Mouse (Mus musculus) frontal cortex, adult (tissue): ENCODE data around the gene Tubd1.

Source experiments
- ATAC-seq: cut with Nextera tagmentation; 2 replicates; pipeline ENCODE4 v1.9.2; 2017; ENCODE audit warnings: mild to moderate bottlenecking, moderate library complexity, mixed read lengths; ENCODE audit not compliant: low TSS enrichment

Tubd1 gene

DNA sequence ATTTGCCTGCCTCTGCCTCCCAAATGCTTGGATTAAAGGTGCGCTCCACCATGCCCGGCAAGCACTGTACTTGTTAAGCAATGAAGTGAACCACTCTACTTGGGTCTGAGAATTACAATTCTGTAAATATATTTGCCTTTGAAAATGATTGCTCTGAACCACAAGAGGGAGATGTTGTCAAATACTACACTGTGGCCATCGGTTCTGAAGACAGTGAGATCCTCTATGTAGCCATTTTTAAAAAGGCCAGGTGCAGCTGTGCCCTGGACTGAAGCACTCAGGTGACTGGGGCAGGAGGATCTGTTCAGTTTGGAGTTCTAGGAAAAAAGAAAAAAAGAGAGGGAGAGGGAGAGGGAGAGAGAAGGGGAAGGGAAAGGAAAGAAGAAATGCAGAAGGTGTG, 23.6 kb downstream of the Tubd1 start:
- ATAC-seq = peak; percentile 83

DNA sequence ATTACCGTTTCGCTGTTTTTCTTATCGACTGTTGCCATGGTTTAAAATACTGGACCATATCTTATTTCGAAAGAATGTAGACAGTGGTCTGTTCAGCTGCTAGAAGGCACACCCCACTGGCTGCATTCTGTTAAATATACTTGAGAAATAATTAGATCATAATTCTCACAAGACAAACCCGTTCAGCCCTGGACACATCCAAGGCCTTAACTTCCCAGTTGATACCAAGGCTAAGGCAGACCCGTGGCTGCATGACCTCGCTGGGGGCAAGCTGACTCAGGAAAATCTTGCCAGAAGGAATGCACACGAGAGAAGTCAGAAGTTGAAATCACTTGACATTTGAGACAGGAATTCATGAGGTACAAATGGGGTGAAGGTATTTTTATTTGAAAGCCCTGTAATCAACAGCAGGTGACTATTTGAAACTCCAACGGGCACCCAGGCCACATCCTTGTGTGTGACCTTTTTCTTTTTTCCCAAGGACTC, 25.5 kb downstream of the Tubd1 start:
- ATAC-seq = no peak

DNA sequence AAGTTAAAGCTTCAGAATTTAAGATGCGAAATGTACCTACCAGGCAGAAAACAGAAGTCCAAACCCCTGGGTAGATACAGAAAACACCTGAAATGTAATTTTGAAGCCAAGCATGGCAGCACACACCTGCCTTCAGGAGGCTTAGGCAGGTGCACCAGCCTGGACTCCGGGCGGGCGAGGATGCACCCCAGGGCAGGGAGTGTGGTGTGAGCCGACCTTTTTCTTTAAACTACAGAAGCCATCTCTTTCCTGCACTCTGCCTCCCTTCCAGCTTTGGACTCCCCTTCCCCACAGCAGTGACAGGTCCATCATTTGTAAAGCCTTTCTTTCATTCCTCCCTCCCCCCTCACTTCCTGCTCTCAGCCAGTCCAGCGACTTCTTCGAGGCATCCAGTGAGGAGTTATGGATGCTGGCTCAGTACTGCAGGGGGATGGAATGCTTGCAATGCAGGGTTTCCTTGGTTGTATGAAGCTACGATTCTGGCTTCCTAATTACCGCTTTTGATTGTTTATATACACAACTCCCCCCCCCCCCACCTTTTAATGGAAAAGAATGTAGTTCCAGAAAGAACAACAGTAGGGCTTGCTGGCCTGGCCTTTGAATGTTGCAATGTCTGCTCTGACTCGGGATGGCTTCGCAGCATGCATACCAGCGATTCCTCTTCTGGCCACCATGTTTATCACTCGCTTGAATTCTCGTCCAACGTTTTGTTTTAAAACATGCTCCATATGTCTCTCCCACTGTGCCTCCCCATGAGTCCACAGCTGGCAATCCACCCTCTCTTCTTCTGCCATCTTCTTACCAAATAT, 26.5 kb downstream of the Tubd1 start:
- ATAC-seq = no peak

DNA sequence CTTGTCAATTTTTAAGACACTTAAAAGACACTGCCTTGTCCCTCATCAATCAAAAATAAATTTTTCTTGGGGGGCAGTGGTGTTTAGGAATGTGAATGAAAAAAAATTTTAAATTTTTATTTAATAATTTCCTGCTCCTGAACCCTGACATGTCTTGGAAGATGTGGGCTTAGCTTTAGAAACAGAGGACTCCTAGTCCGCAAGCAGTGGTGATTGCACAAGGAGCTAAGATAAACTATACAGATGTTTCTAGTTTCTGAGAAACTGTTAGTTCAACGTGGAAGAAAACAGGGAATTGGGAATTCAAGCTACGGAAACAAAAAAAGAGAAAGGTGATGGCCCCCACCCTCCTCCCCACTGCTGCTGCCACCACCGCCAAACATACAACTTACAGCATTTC, 27.1 kb downstream of the Tubd1 start:
- ATAC-seq = no peak

DNA sequence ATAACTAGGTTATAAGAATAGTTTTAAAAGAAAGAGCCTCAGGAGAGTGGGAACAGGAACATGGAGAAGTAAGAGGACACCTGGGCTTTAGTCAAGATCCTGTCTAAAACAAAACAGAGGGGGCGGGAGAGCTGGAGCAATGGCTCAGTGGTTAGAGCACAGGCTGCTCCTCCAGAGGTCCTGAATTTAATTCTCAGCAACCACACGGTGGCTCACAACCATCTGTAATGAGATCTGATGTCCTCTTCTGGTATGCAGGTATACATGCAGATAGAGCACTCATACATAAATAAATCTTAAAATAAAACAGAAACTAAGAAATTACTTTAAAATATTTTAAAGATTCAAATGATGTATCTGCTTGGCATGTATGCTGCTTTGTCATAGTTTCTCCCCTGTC, 27.8 kb downstream of the Tubd1 start:
- ATAC-seq = no peak

DNA sequence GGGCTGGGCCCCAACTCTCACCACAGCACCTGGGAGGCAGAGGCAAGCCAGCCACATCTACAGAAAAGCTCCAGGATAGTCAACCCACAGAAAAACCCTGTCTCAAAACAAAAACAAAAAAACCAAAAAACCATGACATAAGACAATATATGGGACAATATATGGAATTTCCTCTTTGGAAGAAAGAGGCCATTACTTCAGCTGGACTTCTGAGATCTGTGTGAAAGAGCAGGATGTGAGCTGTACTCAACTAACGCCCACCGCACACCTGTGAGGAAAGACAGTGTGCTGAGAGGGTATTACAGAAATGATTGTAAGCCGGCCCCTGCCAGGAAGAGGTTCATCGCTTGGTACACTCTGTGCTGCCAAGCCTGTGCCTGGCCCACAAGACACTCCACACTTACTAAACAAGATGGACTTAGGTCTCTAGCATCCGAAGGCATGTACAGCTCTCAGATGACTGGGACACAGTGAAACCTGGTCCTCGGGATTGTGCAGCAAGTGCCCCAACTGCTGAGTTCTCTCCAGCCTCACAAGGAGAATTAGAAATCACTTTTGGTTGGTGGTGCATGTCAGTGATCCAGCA, 28.9 kb downstream of the Tubd1 start:
- no peak for ATAC-seq

DNA sequence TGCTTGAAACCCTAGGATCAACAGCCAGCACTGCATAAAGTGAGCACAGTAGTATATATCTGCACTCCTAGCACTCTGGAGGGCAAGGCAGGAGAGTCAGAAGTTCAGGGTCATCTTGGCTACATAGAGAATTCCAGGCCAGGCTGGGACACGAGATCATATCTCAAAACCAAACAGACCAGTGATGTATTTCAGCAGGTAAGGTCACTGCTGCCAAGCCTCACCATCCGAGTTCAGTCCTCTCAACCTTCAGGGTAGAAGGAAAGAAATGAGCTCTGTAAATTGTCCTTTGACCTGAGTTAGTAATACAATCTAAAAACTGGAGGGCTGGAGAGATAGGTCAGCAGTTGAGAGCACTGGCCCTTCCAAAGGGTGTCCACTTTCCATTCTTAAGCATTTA, 29.6 kb downstream of the Tubd1 start:
- ATAC-seq = no peak

DNA sequence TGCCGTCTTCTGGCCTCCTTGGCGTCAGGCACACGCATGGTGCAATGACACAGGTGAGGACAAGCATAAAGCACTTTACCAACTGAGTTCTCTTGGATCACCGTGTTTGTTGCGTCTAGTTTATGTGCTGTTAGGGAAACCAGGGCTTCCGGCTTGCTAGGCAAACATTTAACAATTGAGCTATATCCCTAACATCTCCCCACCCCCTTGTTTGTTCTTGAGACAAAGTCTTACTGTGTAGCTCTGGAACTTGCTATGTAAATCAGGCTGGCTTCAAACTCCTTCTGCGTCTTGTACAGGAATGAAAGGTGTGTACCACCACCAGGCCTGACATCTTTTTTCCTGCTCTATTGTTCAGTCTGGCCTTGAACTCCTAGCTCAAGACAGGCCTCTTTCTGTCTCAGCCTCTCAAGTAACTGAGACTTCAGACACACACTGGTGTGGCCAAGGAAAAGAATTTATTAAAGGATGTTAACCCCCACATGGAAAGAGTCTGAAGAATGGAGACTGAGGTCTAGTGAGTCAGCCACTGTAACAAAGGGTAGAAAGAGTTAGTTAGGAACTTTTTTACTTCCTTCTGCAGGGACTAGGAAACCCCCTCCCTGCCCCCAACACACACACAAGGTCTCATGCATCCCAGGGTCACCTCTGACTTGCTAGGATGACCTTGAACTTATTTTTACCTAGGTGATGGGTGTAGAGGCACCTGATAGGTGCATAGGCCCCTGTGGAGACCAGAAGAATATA, 31.0 kb downstream of the Tubd1 start:
- no peak for ATAC-seq

DNA sequence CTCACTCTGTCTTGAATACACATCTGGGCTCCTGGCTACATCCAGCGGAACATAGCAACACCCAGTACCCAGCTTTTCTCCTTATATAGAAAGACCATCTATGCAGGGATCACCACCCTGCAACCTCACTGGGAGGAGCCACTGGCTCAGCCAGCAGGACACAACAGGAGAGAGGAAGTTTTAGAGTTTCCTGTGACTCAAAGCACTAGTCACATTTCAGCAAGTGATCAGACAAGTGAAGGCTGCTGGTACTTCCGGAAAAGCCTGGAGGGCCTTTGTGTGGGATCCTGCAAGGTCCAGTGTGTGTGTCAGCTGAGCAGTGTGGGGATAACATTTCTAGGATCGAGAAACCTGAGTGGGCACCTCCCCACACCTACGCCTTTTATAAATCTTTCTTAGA, 32.4 kb downstream of the Tubd1 start:
- ATAC-seq = no peak

DNA sequence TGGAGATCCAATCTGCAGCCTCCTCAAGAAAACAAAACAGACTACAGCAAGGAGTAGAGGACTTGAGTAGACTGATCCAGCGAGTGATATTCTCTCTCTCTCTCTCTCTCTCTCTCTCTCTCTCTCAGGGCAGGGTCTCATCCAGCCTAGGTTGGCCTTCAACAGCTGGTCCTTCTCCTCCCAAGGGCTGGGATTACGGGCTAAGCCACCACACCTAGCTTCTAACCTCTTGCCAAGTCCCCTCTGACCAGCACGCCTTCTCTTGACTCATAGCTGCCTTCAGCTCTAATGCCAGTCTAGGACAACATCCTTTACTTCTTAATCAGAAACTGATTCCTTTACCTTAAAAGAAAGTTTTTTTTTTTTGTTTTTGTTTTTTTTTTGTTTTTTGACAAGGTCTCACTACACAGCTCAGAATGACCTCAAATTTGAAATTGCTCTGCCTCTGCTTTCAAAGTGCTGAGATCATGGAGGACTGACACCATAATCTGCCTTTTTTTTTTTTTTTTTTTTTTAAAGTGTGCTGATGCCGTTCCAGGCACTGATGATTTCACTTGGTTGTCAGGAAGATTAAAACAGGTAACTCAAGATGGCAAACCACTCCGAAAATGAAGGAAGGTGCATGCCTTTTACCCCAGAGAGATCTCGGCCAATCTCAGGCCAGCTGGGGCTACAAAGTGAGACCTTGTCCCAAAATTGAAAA, 33.5 kb downstream of the Tubd1 start:
- ATAC-seq = no peak

DNA sequence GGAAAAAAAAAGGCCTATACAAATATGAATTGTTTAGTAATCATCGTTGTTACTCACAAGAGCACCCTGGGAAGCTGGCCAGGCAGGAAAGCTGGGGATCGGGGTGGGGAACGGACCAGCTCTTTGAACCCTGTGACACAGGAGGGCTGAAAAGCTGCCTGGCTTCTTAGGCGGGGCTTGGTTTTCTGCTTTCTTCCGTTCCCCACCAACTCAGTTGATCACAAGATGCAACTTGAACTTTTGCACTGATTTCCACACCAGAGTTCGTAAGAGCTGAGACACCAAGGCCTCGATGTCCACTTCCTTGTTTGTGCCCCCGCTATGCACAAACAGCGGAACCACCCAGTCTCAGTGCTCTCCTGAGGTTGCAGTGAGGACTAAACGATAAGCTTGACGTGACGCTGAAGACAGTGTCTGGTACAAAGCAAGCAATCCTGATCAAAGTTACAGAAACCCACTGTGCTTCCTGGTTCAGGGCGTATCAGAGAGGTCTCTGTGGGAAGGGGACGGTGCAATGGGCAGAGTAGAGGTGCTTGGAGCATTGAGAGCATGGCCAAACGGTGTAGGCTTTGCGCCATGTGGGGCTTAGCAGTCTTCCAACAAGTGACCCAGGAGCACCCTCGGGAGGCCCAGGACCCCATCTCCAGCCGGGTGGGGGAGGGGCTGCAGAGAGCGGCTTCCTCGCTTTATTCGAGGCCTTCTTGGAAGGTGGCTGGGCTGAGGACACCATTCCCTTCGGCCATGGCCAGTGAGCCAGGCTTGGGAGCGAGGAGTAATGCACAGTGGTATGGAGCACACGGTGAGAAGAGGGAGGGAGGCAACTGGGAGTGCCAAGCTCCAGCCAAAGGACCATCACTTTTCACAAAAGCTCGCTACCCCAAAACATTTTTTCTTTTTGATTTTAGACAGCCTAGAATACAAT, 34.3 kb downstream of the Tubd1 start:
- ATAC-seq = no peak

DNA sequence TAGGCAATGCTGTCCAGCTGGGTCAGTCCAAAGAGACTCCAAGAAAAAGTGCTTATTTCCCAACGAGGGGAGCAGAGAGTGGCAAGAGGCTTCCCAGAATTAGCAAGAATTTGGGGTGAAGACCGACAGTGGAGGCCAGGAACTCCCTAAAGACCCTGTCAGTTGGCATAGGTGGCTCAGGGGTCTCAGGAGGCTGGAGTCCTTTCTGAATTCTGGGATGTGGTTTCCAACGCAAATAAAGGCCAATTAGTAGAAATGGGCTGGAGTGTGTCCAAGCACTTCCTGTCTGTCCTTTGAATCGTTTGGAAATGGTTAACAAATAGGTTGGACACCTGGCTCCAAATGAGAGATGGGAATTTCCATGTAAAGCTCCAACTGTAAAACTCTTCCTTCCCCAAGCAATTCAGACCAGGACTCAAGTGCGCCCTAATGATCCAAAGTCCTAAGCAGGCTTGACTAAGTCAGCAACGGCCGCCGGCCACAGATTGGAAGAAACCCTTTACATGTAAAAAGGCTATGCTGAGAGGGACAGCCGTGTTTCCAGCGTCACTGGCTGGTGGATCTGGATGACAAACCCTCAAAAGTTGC, 35.0 kb downstream of the Tubd1 start:
- ATAC-seq = no peak

DNA sequence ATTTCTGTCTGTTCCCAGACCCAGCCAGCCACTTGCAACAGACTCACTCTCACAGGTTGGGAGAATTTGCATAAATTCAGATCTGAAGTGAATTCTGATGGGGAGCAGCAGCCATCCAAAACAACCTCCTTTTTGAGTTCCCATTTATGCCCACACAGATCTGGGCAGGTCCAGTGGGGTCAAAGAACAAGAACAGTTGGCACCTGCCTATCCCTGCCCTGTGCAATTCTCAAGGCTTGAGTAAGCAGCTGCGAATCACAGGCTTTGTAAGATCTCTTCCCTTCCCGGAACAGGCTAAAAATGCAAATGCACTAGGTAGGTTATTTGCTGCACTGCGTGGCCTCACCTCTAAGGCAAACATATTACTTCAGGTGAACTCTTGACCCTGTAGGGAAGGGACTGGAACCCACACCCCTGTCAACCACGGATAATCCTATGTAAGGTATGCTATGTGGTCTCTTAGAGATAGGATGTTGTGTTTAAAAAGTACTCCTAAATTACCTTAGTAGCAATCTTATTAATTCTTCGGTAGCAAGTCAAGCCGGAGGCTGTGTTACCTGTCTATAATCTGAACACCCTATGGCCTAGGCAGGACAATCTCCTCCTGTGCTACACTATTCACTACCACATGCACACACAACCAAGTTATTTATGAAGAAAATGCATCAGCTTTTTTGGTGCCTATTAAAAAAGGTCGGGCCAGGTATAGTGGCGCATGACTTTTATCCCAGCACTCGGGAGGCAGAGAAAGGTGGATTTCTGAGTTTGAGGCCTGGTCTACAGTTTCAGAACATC, 35.7 kb downstream of the Tubd1 start:
- ATAC-seq = no peak

DNA sequence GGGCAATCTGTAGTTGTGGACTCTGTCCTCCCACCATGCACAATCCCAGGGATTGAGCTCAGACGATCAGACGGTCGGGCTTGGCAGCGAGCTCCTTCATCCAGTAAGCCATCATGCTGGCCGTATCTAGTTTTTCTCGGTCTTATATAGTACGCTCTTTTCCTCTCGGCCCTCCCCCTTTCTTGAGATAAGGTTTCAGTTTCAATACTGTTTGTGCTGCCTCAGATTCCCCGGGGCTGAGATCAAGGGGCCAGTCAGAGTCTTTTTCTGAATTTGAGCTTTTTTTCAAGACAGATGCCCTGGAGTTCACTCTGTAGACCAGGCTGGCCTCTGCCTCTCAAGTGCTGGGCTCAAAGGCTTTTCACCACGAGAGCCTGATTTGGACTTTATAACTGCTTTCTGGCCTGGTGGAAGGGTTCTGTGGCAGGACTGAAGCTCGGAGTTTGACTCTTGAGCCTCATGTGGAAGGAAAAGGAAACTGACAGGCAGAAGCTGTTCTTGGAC, 36.5 kb downstream of the Tubd1 start:
- ATAC-seq = no peak

DNA sequence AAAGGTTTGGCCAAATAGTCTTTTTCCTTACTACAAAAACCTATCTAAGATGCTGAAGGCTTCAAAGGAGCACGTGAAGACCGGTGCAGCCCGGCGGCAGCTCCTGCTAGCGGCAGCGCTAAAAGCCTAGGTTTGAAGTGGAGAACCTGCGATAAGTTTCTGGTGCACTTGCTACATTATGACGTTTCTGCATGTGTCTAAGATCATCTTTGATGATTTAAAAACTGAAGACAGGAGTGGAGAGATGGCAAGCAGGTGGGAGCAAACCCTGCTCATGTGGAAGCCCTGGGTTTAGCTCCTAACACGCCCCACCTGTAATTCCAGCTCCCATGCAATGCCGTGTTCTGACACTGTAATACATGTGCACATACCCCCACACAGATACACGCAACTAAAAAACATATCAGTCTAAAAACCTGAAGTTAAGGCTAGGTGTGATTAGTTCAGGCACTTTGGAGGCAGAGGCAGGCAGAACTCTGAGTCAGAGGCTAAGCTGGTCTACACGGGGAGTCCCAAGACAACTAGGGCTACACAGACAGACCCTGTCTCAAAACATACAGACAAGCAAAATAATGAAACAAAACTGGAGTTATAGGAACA, 37.3 kb downstream of the Tubd1 start:
- ATAC-seq = no peak

DNA sequence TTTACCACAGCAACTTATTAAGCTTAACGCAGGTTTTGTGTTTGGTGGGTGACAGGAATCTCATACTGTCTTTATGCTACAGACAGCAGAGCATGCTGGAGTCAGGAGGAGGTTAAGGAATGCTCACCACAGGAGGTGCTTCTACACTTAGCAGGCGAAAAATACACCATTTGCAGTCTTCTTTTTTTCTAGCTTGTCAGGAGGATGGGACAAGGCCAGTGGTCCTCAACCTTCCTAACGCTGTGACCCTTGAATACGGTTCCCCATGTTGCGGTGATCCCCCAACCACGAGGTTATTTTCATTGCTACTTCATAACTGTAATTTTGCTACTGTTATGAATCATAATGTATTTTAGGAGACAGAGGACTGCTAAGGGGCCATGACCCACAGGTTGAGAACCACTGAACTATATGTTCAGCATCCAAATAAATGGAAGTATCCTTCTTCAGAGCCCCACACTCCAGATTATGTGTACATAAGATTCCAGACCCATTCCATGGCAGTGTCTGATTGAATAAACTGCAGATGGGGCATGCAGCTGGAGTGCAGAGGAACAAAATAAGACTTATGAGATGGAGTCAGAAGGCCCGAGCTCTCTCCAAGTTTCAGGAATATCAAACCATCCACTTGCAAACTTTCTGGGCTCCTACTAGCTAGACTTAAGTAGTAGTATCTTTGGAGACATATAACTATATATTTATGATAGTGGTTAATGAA, 37.9 kb downstream of the Tubd1 start:
- no peak for ATAC-seq

DNA sequence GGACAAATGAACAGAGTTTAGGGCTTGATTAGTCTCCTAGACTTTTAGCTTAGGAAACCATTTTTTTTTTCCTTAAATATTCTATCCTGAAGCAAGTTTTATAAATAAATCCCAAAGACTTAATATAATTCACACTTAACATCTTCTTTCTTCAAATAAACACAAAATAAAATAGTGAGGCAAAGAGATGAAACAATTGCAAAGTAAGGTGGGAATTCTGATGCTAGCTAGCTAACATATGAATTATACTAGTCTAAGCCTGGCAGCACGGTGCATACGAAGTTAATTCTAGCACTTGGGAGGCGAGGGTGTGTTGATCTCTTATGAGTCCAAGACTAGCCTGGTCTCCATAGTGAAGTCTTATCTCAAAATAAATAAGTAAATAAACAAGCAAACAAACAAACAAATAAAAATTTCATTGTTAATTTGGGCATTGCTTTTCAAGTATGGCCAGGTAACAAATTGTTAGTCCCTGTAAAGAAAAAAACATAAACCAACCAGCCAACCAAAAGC, 38.6 kb downstream of the Tubd1 start:
- ATAC-seq = no peak
